Mouse (Mus musculus) yolk sac, embryonic 10.5 days (tissue): ENCODE results near the gene Gm20388.
"Not testable (repeated sequence)": the region's sequence is repeated elsewhere in the genome, so short reads cannot be mapped to it uniquely, and the experiment has no call there.

Experiments
- DNase-seq: peaks from one replicate; pipeline ENCODE4 v3.0.0-alpha.2; 2017; ENCODE audit warnings: low spot score

Gm20388 gene

DNA sequence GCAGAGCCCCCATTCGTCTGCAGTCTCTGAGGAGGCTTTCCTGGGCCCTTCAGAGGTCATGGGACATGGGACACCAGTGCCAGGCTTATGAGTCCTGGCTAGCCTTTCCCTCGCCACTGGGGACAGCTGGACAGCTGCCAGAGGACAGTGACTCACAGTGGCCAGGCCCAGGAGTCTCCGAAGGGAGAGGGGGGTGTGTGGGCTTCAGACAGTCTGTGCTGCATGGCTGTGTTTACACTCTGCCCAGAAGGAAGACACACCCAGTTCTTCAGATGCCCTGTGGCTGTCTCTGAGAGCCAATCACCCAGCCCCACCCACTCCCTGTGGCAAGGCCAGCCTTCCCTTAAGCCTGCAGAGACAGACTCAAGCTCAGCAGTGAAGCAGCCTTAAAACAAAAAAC, 1662.6 kb downstream of the Gm20388 start:
- peak; percentile 23 for DNase-seq

- DNase-seq, result no peak
Observed at GRCm38 (mm10) chr8:121575661-121576060, 1665.0 kb downstream of the Gm20388 start.

DNA sequence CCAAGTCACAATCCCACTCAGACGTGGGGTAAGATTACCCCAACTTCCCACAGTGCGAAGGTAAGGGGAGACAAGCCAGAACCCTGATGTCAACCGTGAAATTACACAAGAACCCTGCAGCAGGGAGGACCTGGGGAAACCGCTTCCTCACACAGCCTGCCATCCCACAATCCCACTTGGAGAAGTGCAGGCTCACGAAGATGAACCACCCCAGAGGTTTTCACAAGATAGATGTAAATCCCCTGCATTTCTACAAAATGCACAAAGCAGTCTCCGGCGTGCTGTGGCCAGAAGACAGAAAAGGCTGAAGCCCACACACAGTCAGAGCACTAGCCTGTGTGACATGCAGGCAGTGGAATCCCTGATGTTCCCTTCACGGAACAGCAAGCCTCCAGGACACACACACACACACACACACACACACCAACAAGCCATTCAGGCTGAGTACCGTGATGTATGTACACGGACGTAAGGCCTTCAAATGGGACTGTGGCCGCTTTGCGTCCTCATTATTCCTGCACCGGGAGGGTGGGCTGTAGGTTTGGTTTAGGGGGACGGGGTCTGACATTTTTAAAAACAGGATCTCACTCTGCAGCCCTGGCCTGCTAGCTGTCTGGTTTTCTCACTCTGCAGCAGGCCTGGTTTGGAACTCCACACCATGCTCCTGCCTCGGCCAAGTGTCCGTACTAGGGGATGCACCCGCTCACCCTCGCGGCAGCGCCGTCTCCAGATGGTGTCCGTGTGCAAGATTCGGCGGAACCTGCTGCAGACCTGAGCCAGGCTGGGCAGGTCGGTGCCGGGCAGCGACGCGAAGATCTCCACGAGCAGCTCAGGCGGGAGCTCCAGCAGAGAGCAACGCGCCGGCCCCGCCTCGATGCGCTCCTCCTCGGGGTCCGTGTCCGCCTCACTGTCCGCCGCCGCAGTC, 1667.4 kb downstream of the Gm20388 start:
- DNase-seq, result no peak

GRCm38 (mm10) chr8:121578676-121579451, 1668.2 kb downstream of the Gm20388 start, which contains the start of gene Fbxo31:
Gene Fbxo31, minus strand, starts transcription at chr8:121578806.
- peak; percentile 98 for DNase-seq

- DNase-seq, result no peak
Observed at GRCm38 (mm10) chr8:121580465-121580864, 1669.8 kb downstream of the Gm20388 start.

- DNase-seq, result no peak
Observed at GRCm38 (mm10) chr8:121583653-121584052, 1673.0 kb downstream of the Gm20388 start.

GRCm38 (mm10) chr8:121584730-121585129, 1674.1 kb downstream of the Gm20388 start:
- no peak for DNase-seq

GRCm38 (mm10) chr8:121585159-121585825, 1674.7 kb downstream of the Gm20388 start:
- DNase-seq, result peak; percentile 97

DNA sequence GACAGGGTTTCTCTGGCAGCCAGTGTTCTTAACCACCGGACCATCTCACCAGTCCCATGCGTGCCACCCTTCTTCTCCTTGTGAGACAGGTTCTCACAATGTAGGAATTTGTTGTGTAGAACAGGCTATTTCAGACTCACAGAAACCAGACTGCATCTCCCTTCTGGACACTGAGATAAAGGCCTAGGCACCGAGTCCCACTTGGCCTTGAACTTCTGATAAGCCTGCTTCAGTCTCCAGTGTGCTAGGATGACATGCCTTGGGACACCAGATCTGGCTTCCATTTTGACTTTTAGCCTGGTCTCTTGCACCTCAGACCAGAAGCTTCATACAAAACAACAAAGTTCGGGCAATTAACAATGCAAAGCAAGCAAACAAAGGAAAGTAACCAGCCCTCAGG, 1678.1 kb downstream of the Gm20388 start:
- no peak for DNase-seq

GRCm38 (mm10) chr8:121589205-121589726, 1678.6 kb downstream of the Gm20388 start:
- peak; percentile 36 for DNase-seq

GRCm38 (mm10) chr8:121590203-121591177, 1679.8 kb downstream of the Gm20388 start, which contains the start of gene Map1lc3b:
Gene Map1lc3b, plus strand, starts transcription at chr8:121590361.
- peak; percentile 89 for DNase-seq

DNA sequence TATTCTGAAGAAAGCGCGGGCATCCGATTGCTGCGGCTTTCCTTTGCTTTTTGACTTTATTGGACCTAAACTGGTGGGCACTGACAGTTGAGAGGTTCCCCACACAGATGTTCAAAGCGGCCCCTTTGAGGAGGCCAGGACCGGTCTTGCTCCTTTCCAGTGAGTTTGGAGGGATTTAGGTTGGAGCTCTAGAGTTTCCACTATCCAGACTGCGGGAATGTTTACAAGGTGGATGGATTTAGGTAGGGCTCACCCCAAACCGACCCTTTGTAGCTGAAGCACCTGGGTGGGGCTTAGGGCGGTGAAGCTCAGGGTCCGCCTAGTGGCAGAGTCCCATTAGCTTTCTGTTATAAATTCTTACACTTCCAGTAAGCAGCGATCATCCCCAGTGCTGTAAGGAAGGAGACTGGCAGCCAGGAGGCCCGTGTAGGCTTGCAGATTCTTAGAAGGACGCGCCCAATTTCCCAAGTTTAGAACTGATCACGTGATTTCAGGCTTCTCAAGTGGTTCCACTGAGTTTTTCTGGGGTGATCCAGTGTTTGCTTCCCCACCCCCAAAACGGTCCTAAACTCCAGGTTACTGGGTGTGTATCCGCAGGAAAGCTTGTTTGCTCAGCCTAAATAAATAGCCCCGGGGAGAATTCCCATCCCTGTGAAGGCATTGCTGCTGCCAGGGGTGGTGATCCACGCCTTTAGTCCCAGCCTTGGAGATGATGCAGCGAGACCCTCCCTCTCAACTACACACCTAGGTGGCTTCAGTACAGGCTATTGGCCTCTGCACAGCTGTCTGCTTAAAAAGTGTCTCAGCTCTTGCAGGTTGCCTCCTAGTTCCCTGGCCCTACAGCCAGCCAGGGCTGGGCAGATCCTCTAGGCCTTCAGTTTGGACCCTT, 1680.8 kb downstream of the Gm20388 start:
- peak; percentile 45 for DNase-seq

GRCm38 (mm10) chr8:121593293-121593692, 1682.7 kb downstream of the Gm20388 start:
- DNase-seq, result no peak

GRCm38 (mm10) chr8:121593983-121594382, 1683.3 kb downstream of the Gm20388 start:
- no peak for DNase-seq

GRCm38 (mm10) chr8:121597492-121597891, 1686.9 kb downstream of the Gm20388 start:
- not testable (repeated sequence) for DNase-seq

DNA sequence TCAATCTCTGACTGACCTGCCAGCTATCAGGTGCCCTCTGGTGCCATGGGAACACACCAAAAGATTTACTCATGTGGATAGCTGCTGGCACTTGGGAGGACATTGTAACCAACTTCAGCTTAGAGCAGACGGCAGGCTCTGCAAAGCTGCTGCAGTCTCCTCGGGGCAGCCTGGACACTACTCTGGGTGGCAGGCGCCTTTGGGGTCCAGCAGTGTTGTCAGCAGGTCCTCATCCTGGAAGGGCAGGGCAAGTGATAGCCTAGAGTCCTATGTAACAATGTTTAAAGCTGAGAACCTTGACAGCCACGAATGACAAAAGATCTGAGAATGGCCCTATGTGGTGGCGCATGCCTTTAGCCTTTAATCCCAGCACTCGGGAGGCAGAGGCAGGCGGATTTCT, 1687.5 kb downstream of the Gm20388 start:
- no peak for DNase-seq

DNA sequence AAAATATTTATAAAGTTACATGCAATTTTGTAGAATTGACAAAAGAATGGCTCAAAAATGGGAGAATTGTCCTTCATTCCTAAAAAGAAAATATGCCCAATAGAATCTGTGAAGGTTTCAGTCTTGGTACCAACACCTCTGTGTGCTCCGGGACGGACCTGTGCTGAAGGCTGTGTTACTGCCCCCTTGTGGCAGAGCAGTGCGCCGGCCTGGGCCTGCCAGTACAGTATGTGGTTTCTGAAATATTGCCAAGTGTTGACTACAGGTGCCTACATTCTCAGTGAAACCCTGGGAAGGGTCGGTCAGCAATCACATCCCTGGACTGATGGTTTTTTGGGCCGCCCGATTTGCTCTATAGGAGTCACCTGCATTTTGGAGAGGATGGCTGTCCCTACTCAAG, 1688.3 kb downstream of the Gm20388 start:
- DNase-seq, result peak; percentile 63

DNA sequence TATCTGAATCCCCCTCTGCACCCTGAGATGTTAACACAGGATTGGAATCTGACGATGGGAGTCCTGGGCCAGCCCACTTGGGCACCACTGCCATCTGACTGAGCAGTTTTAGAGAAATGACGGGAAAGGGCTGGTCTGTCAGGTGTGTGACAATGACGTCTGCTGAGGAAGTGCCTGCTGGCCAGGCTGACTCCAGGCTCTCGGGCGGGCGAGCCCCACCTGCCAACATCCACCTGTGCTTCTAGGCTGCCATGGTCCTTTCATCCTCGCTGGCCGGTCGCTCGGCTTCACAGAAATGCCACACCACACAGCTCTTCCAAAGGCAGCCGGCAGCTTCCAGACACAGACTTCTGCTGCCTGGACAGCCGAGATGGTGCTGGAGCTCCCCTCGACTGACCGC, 1689.2 kb downstream of the Gm20388 start:
- DNase-seq, result no peak

GRCm38 (mm10) chr8:121602411-121602810, 1691.8 kb downstream of the Gm20388 start:
- no peak for DNase-seq

DNA sequence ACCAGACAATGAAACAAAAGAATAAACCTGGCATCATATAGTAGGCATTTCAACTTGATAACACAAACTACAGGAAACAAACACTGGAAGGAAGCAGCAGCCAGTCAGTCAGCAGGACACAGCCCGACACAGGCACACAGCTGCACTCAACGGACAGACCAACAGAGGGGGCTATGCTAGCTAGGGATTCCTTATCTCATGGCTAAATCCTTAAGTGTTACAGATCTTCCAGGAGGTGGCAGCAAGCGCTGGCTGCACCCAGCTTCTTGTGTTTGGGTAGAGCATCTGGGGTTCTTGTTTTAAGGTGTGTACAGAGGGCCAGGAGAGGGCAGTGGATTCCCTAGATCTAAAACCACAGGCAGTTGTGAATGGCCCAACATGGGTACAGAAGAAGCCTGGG, 1692.2 kb downstream of the Gm20388 start:
- DNase-seq, result peak; percentile 52
